Mouse (Mus musculus): ENCODE results near the gene Ccdc103. TPM values are rescaled to one million over a fixed set of nuclear protein-coding genes. Genes with fewer than 3 reads are reported as not detected.

Gene Ccdc103
- polyA plus RNA-seq, 1 experiment from 2014 or later, result 2.3 TPM

- no peak for DNase-seq (ENCODE audit: low spot score)
- Histone ChIP-seq H3K27ac (ENCODE audit: low read depth, low read length) (no peak overlapping the region), H3K4me1 (replicated peaks; ENCODE audit: control insufficient read depth, insufficient read depth, low read length) (no peaks in the 10 kb centered on the region), H3K4me2 (ENCODE audit: low read depth, low read length, severe bottlenecking) (no peak overlapping the region), H3K4me3 (ENCODE audit: low read depth, low read length) (no peak overlapping the region), H3K9me3 (ENCODE audit: control insufficient read depth, low read length) (no peaks in the 10 kb centered on the region), H3K9ac (ENCODE audit: low read length) (no peak overlapping the region), H3K27me3 (ENCODE audit: control insufficient read depth, insufficient read depth, low read length) (no peaks in the 10 kb centered on the region), H3K36me3 (ENCODE audit: control insufficient read depth, insufficient read depth, low read length) (peaks cover 38% of the 10 kb centered on the region)
- WGBS, result 90% methylated on average over 10 of the region's 10 CpGs
- ATAC-seq (replicated peaks; ENCODE audit: low FRiP score), result no peak
Observed at GRCm38 (mm10) chr11:102845926-102846325, 35.1 kb upstream of the Ccdc103 start.

- no peaks in the 10 kb centered on the region for H3K27me3 ChIP-seq (ENCODE audit: control insufficient read depth, insufficient read depth, low read length)
- no peak overlapping the region for H3K27ac ChIP-seq (ENCODE audit: low read depth, low read length)
- H3K4me3 ChIP-seq (ENCODE audit: low read depth, low read length), result no peak overlapping the region
- peaks cover 17% of the 10 kb centered on the region; the same call in 1 of the 2 replicates for H3K36me3 ChIP-seq (ENCODE audit: control insufficient read depth, insufficient read depth, low read length)
- ATAC-seq (replicated peaks; ENCODE audit: low FRiP score) (0 out of 2 replicates have a peak, but pooled peaks have one; percentile 30), DNase-seq (ENCODE audit: low spot score) (peak; percentile 83)
- no peak overlapping the region for H3K4me2 ChIP-seq (ENCODE audit: low read depth, low read length, severe bottlenecking)
- 71% methylated on average over 5 of the region's 5 CpGs for WGBS
- H3K9me3 ChIP-seq (ENCODE audit: control insufficient read depth, low read length), result no peaks in the 10 kb centered on the region
- H3K4me1 ChIP-seq (replicated peaks; ENCODE audit: control insufficient read depth, insufficient read depth, low read length), result no peaks in the 10 kb centered on the region
- no peak overlapping the region for H3K9ac ChIP-seq (ENCODE audit: low read length)
Observed at GRCm38 (mm10) chr11:102851883-102852282, 29.1 kb upstream of the Ccdc103 start.

- H3K4me2 ChIP-seq (ENCODE audit: low read depth, low read length, severe bottlenecking), result no peak overlapping the region
- peaks cover 12% of the 10 kb centered on the region; the same call in 1 of the 2 replicates for H3K36me3 ChIP-seq (ENCODE audit: control insufficient read depth, insufficient read depth, low read length)
- H3K4me3 ChIP-seq (ENCODE audit: low read depth, low read length), result no peak overlapping the region
- no peaks in the 10 kb centered on the region for H3K27me3 ChIP-seq (ENCODE audit: control insufficient read depth, insufficient read depth, low read length)
- H3K9ac ChIP-seq (ENCODE audit: low read length), result no peak overlapping the region
- no peak overlapping the region for H3K27ac ChIP-seq (ENCODE audit: low read depth, low read length)
- ATAC-seq (replicated peaks; ENCODE audit: low FRiP score) (no peak), DNase-seq (ENCODE audit: low spot score) (no peak)
- no peaks in the 10 kb centered on the region for H3K4me1 ChIP-seq (replicated peaks; ENCODE audit: control insufficient read depth, insufficient read depth, low read length)
- H3K9me3 ChIP-seq (ENCODE audit: control insufficient read depth, low read length), result no peaks in the 10 kb centered on the region
Observed at GRCm38 (mm10) chr11:102853760-102854159, 27.2 kb upstream of the Ccdc103 start.

- no peak overlapping the region for H3K4me2 ChIP-seq (ENCODE audit: low read depth, low read length, severe bottlenecking)
- H3K4me3 ChIP-seq (ENCODE audit: low read depth, low read length), result no peak overlapping the region
- H3K36me3 ChIP-seq (ENCODE audit: control insufficient read depth, insufficient read depth, low read length), result peaks cover 11% of the 10 kb centered on the region; the same call in 1 of the 2 replicates
- no peaks in the 10 kb centered on the region for H3K27me3 ChIP-seq (ENCODE audit: control insufficient read depth, insufficient read depth, low read length)
- H3K4me1 ChIP-seq (replicated peaks; ENCODE audit: control insufficient read depth, insufficient read depth, low read length), result no peaks in the 10 kb centered on the region
- 78% methylated on average over 6 of the region's 6 CpGs for WGBS
- DNase-seq (ENCODE audit: low spot score), result no peak
- H3K9me3 ChIP-seq (ENCODE audit: control insufficient read depth, low read length), result no peaks in the 10 kb centered on the region
- no peak overlapping the region for H3K27ac ChIP-seq (ENCODE audit: low read depth, low read length)
- H3K9ac ChIP-seq (ENCODE audit: low read length), result no peak overlapping the region
- ATAC-seq (replicated peaks; ENCODE audit: low FRiP score), result no peak
Observed at GRCm38 (mm10) chr11:102855941-102856340, 25.1 kb upstream of the Ccdc103 start.

GRCm38 (mm10) chr11:102858951-102859350, 22.1 kb upstream of the Ccdc103 start:
- WGBS, result 92% methylated on average over 11 of the region's 11 CpGs
- H3K27ac ChIP-seq (ENCODE audit: low read depth, low read length), result no peak overlapping the region
- no peaks in the 10 kb centered on the region for H3K9me3 ChIP-seq (ENCODE audit: control insufficient read depth, low read length)
- DNase-seq (ENCODE audit: low spot score) (no peak), ATAC-seq (replicated peaks; ENCODE audit: low FRiP score) (no peak)
- H3K4me3 ChIP-seq (ENCODE audit: low read depth, low read length), result no peak overlapping the region
- H3K9ac ChIP-seq (ENCODE audit: low read length), result no peak overlapping the region
- no peak overlapping the region for H3K4me2 ChIP-seq (ENCODE audit: low read depth, low read length, severe bottlenecking)
- H3K27me3 ChIP-seq (ENCODE audit: control insufficient read depth, insufficient read depth, low read length), result no peaks in the 10 kb centered on the region
- no peaks in the 10 kb centered on the region for H3K4me1 ChIP-seq (replicated peaks; ENCODE audit: control insufficient read depth, insufficient read depth, low read length)
- H3K36me3 ChIP-seq (ENCODE audit: control insufficient read depth, insufficient read depth, low read length), result peaks cover 12% of the 10 kb centered on the region

GRCm38 (mm10) chr11:102859933-102860332, 21.1 kb upstream of the Ccdc103 start:
- peaks cover 11% of the 10 kb centered on the region for H3K36me3 ChIP-seq (ENCODE audit: control insufficient read depth, insufficient read depth, low read length)
- no peak overlapping the region for H3K4me3 ChIP-seq (ENCODE audit: low read depth, low read length)
- H3K9me3 ChIP-seq (ENCODE audit: control insufficient read depth, low read length), result no peaks in the 10 kb centered on the region
- no peak overlapping the region for H3K27ac ChIP-seq (ENCODE audit: low read depth, low read length)
- DNase-seq (ENCODE audit: low spot score), result no peak
- no peaks in the 10 kb centered on the region for H3K4me1 ChIP-seq (replicated peaks; ENCODE audit: control insufficient read depth, insufficient read depth, low read length)
- no peak overlapping the region for H3K9ac ChIP-seq (ENCODE audit: low read length)
- 90% methylated on average over 8 of the region's 8 CpGs for WGBS
- H3K4me2 ChIP-seq (ENCODE audit: low read depth, low read length, severe bottlenecking), result no peak overlapping the region
- H3K27me3 ChIP-seq (ENCODE audit: control insufficient read depth, insufficient read depth, low read length), result no peaks in the 10 kb centered on the region
- ATAC-seq (replicated peaks; ENCODE audit: low FRiP score), result no peak

- no peak overlapping the region for H3K4me2 ChIP-seq (ENCODE audit: low read depth, low read length, severe bottlenecking)
- no peaks in the 10 kb centered on the region for H3K27me3 ChIP-seq (ENCODE audit: control insufficient read depth, insufficient read depth, low read length)
- peaks cover 8% of the 10 kb centered on the region for H3K36me3 ChIP-seq (ENCODE audit: control insufficient read depth, insufficient read depth, low read length)
- H3K4me1 ChIP-seq (replicated peaks; ENCODE audit: control insufficient read depth, insufficient read depth, low read length), result no peaks in the 10 kb centered on the region
- DNase-seq (ENCODE audit: low spot score) (peak; percentile 77), ATAC-seq (replicated peaks; ENCODE audit: low FRiP score) (no peak)
- H3K9ac ChIP-seq (ENCODE audit: low read length), result no peak overlapping the region
- WGBS, result 55% methylated on average over 4 of the region's 4 CpGs
- H3K4me3 ChIP-seq (ENCODE audit: low read depth, low read length), result no peak overlapping the region
- H3K27ac ChIP-seq (ENCODE audit: low read depth, low read length), result no peak overlapping the region
- no peaks in the 10 kb centered on the region for H3K9me3 ChIP-seq (ENCODE audit: control insufficient read depth, low read length)
Observed at GRCm38 (mm10) chr11:102864272-102864671, 16.7 kb upstream of the Ccdc103 start.

GRCm38 (mm10) chr11:102874801-102875334, 6.1 kb upstream of the Ccdc103 start:
- Histone ChIP-seq H3K9me3 (ENCODE audit: control insufficient read depth, low read length) (no peaks in the 10 kb centered on the region), H3K27ac (ENCODE audit: low read depth, low read length) (no peak overlapping the region), H3K9ac (ENCODE audit: low read length) (no peak overlapping the region), H3K36me3 (ENCODE audit: control insufficient read depth, insufficient read depth, low read length) (peaks cover 2% of the 10 kb centered on the region), H3K27me3 (ENCODE audit: control insufficient read depth, insufficient read depth, low read length) (no peaks in the 10 kb centered on the region), H3K4me1 (replicated peaks; ENCODE audit: control insufficient read depth, insufficient read depth, low read length) (peaks cover 6% of the 10 kb centered on the region), H3K4me2 (ENCODE audit: low read depth, low read length, severe bottlenecking) (no peak overlapping the region), H3K4me3 (ENCODE audit: low read depth, low read length) (no peak overlapping the region)
- ATAC-seq (replicated peaks; ENCODE audit: low FRiP score) (no peak), DNase-seq (ENCODE audit: low spot score) (no peak)
- WGBS, result 88% methylated on average over 7 of the region's 7 CpGs

- H3K27ac ChIP-seq (ENCODE audit: low read depth, low read length), result no peak overlapping the region
- H3K4me2 ChIP-seq (ENCODE audit: low read depth, low read length, severe bottlenecking), result peak overlapping the region; percentile 88
- DNase-seq (ENCODE audit: low spot score) (no peak), ATAC-seq (replicated peaks; ENCODE audit: low FRiP score) (no peak)
- no peak overlapping the region; the same call in 1 of the 2 replicates for H3K9ac ChIP-seq (ENCODE audit: low read length)
- WGBS, result 71% methylated on average over 2 of the region's 2 CpGs
- no peaks in the 10 kb centered on the region for H3K27me3 ChIP-seq (ENCODE audit: control insufficient read depth, insufficient read depth, low read length)
- peaks cover 12% of the 10 kb centered on the region for H3K4me1 ChIP-seq (replicated peaks; ENCODE audit: control insufficient read depth, insufficient read depth, low read length)
- no peaks in the 10 kb centered on the region for H3K9me3 ChIP-seq (ENCODE audit: control insufficient read depth, low read length)
- peaks cover 2% of the 10 kb centered on the region for H3K36me3 ChIP-seq (ENCODE audit: control insufficient read depth, insufficient read depth, low read length)
- H3K4me3 ChIP-seq (ENCODE audit: low read depth, low read length), result peak overlapping the region; percentile 80
Observed at GRCm38 (mm10) chr11:102879558-102879957, 1.4 kb upstream of the Ccdc103 start.
